Mouse (Mus musculus) neural tube, embryonic 15.5 days (tissue): ENCODE data around the gene Tns3. TPM values are rescaled to one million over a fixed set of nuclear protein-coding genes. Genes with fewer than 3 reads are reported as not detected.

Experiments used
- ATAC-seq: fragments of 200-750 bp; cut with Nextera tagmentation; 2 replicates; pipeline ENCODE4 v1.8.0; 2017; ENCODE audit warnings: mild to moderate bottlenecking, moderate TSS enrichment, moderate library complexity; ENCODE audit not compliant: low FRiP score
- H3K27ac ChIP-seq: fragments of 300-500 bp; sonication (generic); replicated peaks from 2 replicates; pipeline ENCODE4 v1.5.1; 2015; ENCODE audit warnings: mild to moderate bottlenecking, inconsistent platforms
- H3K27me3 ChIP-seq: fragments of 300-500 bp; sonication (generic); replicated peaks from 2 replicates; pipeline ENCODE4 v1.6.1; 2015; ENCODE audit warnings: inconsistent platforms
- H3K36me3 ChIP-seq: fragments of 300-500 bp; sonication (generic); 2 replicates; pipeline ENCODE4 v1.6.1; 2015; ENCODE audit warnings: inconsistent platforms
- H3K4me1 ChIP-seq: fragments of 300-500 bp; sonication (generic); 2 replicates; pipeline ENCODE4 v1.6.1; 2015; ENCODE audit warnings: inconsistent platforms
- H3K4me2 ChIP-seq: fragments of 300-500 bp; sonication (generic); 2 replicates; pipeline ENCODE4 v1.6.1; 2015; ENCODE audit warnings: inconsistent platforms, mild to moderate bottlenecking, moderate library complexity
- H3K4me3 ChIP-seq: fragments of 300-500 bp; sonication (generic); replicated peaks from 2 replicates; pipeline ENCODE4 v1.5.1; 2015; ENCODE audit warnings: mild to moderate bottlenecking, inconsistent platforms
- H3K9ac ChIP-seq: fragments of 300-500 bp; sonication (generic); replicated peaks from 2 replicates; pipeline ENCODE4 v1.6.1; 2015; ENCODE audit warnings: mild to moderate bottlenecking, inconsistent platforms
- H3K9me3 ChIP-seq: fragments of 300-500 bp; sonication (generic); replicated peaks from 2 replicates; pipeline ENCODE4 v1.6.1; 2016; ENCODE audit warnings: inconsistent platforms
- WGBS: fragments of 180-500 bp; shearing (Covaris S2); methylation state at CpG from one replicate; pipeline ENCODE4 v1.1.7; 2015; ENCODE audit warnings: mixed read lengths; 5-methylcytosine and 5-hydroxymethylcytosine counted together
- polyA plus RNA-seq: library from polyadenylated mRNA; unstranded; fragments of >200 nt; fragmentation: Nextera tagmentation; extraction: Ambion mirVana; gene quantifications from 2 replicates; pipeline ENCODE4 v1.2.1, GENCODE M21; 2015

Tns3 gene
- polyA plus RNA-seq, 1 experiment from 2014 or later, result 7.6 TPM

- H3K27ac ChIP-seq, result peak overlapping the region; percentile 13; the same call in 1 of the 2 replicates
- WGBS, result 79% methylated on average over 6 of the region's 6 CpGs
Observed at GRCm38 (mm10) chr11:8497136-8497535, 167.2 kb downstream of the Tns3 start.

DNA sequence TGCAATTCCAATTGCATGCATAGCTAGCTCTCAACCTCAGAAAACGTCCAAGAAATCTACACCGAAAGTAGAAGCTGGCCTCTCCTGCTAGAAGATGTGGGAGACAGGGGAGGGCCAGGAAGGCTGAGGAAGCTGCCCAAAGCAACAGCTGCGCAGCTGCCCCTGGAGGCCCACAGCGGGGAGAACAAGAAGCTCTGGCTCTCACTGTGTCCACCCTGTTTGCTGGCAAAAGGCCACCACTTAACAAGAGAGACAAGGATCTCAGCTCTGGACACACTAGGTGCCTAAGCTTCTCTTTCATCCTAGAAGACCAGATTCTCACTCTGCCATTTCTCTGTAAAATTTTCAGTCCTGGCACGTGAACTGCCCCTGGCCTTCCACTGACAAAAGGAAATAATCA is 167.6 kb downstream of the Tns3 start:
- H3K9ac ChIP-seq, result no peak overlapping the region
- no peaks in the 10 kb centered on the region for H3K27me3 ChIP-seq
- H3K27ac ChIP-seq, result peak overlapping the region; percentile 13; the same call in 1 of the 2 replicates
- H3K36me3 ChIP-seq, result 0 out of 2 replicates have a peak, but pooled peaks cover 9% of the 10 kb centered on the region
- no peaks in the 10 kb centered on the region for H3K9me3 ChIP-seq
- ATAC-seq, result no peak
- 58% methylated on average over 5 of the region's 5 CpGs for WGBS
- peaks cover 15% of the 10 kb centered on the region; the same call in 1 of the 2 replicates for H3K4me1 ChIP-seq
- H3K4me3 ChIP-seq, result no peak overlapping the region
- H3K4me2 ChIP-seq, result no peak overlapping the region

More at GRCm38 (mm10) chr11:8497136-8497535, 167.2 kb downstream of the Tns3 start:
- H3K4me2 ChIP-seq, result no peak overlapping the region
- H3K4me1 ChIP-seq, result peaks cover 15% of the 10 kb centered on the region; the same call in 1 of the 2 replicates
- H3K27me3 ChIP-seq, result no peaks in the 10 kb centered on the region
- H3K9me3 ChIP-seq, result no peaks in the 10 kb centered on the region
- H3K36me3 ChIP-seq, result 0 out of 2 replicates have a peak, but pooled peaks cover 4% of the 10 kb centered on the region
- no peak overlapping the region for H3K9ac ChIP-seq
- no peak for ATAC-seq
- H3K4me3 ChIP-seq, result no peak overlapping the region

DNA sequence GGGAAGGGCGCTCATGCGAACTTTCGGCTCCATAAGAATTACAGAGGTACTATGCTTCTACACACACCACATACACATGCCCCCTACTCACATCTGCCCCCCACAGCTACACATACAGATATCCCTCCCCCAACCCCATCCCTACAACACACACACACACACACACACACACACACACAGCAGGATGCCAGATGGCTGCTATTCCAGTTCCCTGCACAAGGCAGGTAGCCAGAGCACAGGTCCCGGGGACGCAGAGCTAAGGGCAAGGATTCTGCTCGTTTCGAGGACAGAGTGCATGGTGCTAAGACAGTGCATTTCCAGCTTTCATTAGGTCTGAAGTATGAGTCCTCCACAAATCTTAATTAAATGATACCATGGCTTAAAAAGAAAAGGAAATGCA is 168.5 kb downstream of the Tns3 start:
- 83% methylated on average over 7 of the region's 7 CpGs for WGBS
- ATAC-seq, result peak; percentile 11; the same call in 1 of the 2 replicates
- H3K27ac ChIP-seq, result no peak overlapping the region
- H3K4me1 ChIP-seq, result peaks cover 15% of the 10 kb centered on the region; the same call in 1 of the 2 replicates
- 0 out of 2 replicates have a peak, but pooled peaks cover 10% of the 10 kb centered on the region for H3K36me3 ChIP-seq
- no peak overlapping the region for H3K9ac ChIP-seq
- H3K4me2 ChIP-seq, result no peak overlapping the region
- no peak overlapping the region for H3K4me3 ChIP-seq
- no peaks in the 10 kb centered on the region for H3K9me3 ChIP-seq
- no peaks in the 10 kb centered on the region for H3K27me3 ChIP-seq

- no peak overlapping the region for H3K9ac ChIP-seq
- ATAC-seq, result no peak
- H3K4me1 ChIP-seq, result peaks cover 15% of the 10 kb centered on the region; the same call in 1 of the 2 replicates
- H3K36me3 ChIP-seq, result 0 out of 2 replicates have a peak, but pooled peaks cover 10% of the 10 kb centered on the region
- H3K4me2 ChIP-seq, result no peak overlapping the region
- no peaks in the 10 kb centered on the region for H3K27me3 ChIP-seq
- no peak overlapping the region for H3K4me3 ChIP-seq
- no peak overlapping the region for H3K27ac ChIP-seq
- no peaks in the 10 kb centered on the region for H3K9me3 ChIP-seq
- 86% methylated on average over 8 of the region's 8 CpGs for WGBS
Observed at GRCm38 (mm10) chr11:8495036-8495435, 169.3 kb downstream of the Tns3 start.

DNA sequence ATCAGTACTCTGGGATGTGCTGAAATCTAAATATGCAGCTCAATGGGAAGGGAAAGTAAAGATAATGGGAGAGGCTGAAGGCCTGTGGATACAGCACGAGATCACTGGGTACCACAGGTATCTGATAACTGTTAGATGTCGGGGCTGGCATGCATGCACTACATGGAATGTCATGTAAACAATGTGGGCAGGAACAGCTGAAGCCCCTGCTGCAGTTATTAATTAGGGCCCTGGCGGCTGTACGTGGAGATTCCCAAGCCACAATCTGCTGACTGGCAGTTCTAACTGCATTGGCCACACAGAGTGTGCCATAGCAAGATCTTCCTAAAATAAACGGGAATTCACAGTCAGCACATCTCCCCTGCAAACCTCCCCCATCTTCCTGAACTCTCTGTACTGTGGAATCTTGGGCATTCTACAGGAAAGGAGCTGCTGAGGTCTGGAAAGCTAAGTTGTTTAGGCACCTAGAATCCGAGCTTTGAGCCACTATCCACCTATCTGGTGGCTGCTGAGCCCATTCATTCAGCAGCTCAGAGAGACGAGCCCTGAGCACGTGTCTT is 170.3 kb downstream of the Tns3 start:
- Histone ChIP-seq H3K27me3 (no peaks in the 10 kb centered on the region), H3K9me3 (no peaks in the 10 kb centered on the region), H3K4me3 (no peak overlapping the region), H3K4me2 (no peak overlapping the region), H3K4me1 (peaks cover 15% of the 10 kb centered on the region; the same call in 1 of the 2 replicates), H3K9ac (no peak overlapping the region), H3K27ac (no peak overlapping the region), H3K36me3 (0 out of 2 replicates have a peak, but pooled peaks cover 10% of the 10 kb centered on the region)
- 58% methylated on average over 8 of the region's 8 CpGs for WGBS
- ATAC-seq, result no peak

- Histone ChIP-seq H3K36me3 (0 out of 2 replicates have a peak, but pooled peaks cover 10% of the 10 kb centered on the region), H3K9ac (no peak overlapping the region), H3K4me1 (peaks cover 18% of the 10 kb centered on the region; the same call in 1 of the 2 replicates), H3K4me2 (no peak overlapping the region), H3K27ac (no peak overlapping the region), H3K9me3 (no peaks in the 10 kb centered on the region), H3K27me3 (no peaks in the 10 kb centered on the region), H3K4me3 (no peak overlapping the region)
- ATAC-seq, result no peak
- 95% methylated on average over 10 of the region's 10 CpGs for WGBS
Observed at GRCm38 (mm10) chr11:8492332-8492731, 172.0 kb downstream of the Tns3 start.

DNA sequence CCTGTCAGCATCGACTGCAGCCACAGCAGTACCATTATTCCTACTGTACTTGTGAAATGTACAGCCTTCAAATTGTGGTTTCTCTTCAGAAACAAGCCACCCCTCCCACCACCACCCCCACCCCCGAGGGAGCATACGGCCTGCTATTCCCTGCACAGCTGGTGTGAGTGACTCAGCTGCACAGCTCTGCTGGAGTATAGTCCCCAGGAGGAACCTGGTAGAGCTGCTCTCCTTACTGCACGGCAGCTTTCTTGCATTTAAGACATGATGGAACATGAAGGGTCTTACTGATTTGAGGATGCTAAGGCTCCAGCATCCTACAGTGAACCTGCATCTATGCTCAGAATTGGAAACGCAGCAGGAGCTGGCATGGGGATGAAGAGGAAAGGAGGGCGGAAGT is 176.1 kb downstream of the Tns3 start:
- Histone ChIP-seq H3K4me1 (0 out of 2 replicates have a peak, but pooled peaks cover 5% of the 10 kb centered on the region), H3K4me3 (no peak overlapping the region), H3K9ac (no peak overlapping the region), H3K36me3 (0 out of 2 replicates have a peak, but pooled peaks cover 10% of the 10 kb centered on the region), H3K4me2 (no peak overlapping the region), H3K27me3 (no peaks in the 10 kb centered on the region), H3K9me3 (no peaks in the 10 kb centered on the region), H3K27ac (no peak overlapping the region)
- 73% methylated on average over 6 of the region's 6 CpGs for WGBS
- no peak for ATAC-seq

- no peak overlapping the region for H3K27ac ChIP-seq
Observed at GRCm38 (mm10) chr11:8486552-8486951, 177.8 kb downstream of the Tns3 start.

DNA sequence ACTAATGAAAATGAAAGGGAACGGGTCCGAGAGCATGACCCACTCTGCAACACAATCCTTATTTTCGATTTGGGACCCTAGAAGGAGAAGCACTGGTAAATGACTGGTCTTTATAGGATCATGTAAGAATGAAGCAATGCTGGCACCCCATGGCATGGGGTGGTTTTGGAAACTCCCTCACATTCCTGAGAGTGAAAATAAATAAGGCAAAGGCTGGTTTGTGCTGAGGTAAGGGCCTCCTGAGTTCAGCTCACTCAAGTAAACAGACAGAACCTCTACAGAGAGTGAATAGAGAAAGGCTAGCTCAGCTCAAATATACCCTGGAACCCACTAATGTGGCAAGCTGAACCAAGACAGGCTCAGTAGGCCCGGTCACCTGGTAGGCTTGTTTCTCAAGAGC is 179.8 kb downstream of the Tns3 start:
- WGBS, result 92% methylated on average over 4 of the region's 4 CpGs

More at GRCm38 (mm10) chr11:8486552-8486951, 177.8 kb downstream of the Tns3 start:
- H3K9me3 ChIP-seq, result no peaks in the 10 kb centered on the region
- ATAC-seq, result no peak
- 92% methylated on average over 4 of the region's 4 CpGs for WGBS
- no peak overlapping the region for H3K4me2 ChIP-seq
- no peak overlapping the region for H3K4me3 ChIP-seq
- H3K36me3 ChIP-seq, result 0 out of 2 replicates have a peak, but pooled peaks cover under 1% of the 10 kb centered on the region
- H3K4me1 ChIP-seq, result peaks cover 22% of the 10 kb centered on the region
- no peaks in the 10 kb centered on the region for H3K27me3 ChIP-seq
- no peak overlapping the region for H3K9ac ChIP-seq

DNA sequence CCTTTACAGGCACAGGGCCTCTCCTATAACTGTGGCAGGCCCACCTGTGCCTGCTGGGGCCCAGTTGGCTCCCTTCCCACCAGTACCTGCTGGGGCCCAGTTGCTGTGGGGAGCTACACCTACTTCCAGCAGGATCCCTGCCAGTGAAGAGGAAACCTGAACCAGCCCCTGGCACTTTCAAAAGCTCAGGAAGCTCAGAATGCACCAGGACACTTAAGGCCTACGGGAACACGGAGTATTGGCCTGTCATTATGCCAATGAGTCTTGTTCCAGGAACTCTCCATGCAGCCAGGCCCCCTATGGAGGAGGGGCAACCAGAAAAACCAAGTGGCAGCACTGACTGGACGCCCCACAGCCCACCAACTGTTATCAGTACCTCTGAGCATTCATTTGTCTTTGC is 181.6 kb downstream of the Tns3 start:
- H3K27ac ChIP-seq, result peak overlapping the region; percentile 49; the same call in 1 of the 2 replicates
- 57% methylated on average over 3 of the region's 3 CpGs for WGBS
- no peak overlapping the region for H3K4me2 ChIP-seq
- 0 out of 2 replicates have a peak, but pooled peaks cover 7% of the 10 kb centered on the region for H3K36me3 ChIP-seq
- no peak overlapping the region for H3K4me3 ChIP-seq
- no peaks in the 10 kb centered on the region for H3K9me3 ChIP-seq
- H3K9ac ChIP-seq, result no peak overlapping the region
- H3K27me3 ChIP-seq, result no peaks in the 10 kb centered on the region
- no peak; the same call in 1 of the 2 replicates for ATAC-seq
- peaks cover 19% of the 10 kb centered on the region for H3K4me1 ChIP-seq

More for the DNA sequence above, 179.8 kb downstream of the Tns3 start:
- Histone ChIP-seq H3K4me3 (no peak overlapping the region), H3K27ac (no peak overlapping the region), H3K36me3 (no peaks in the 10 kb centered on the region), H3K4me2 (no peak overlapping the region), H3K27me3 (no peaks in the 10 kb centered on the region), H3K9me3 (no peaks in the 10 kb centered on the region), H3K9ac (no peak overlapping the region), H3K4me1 (peaks cover 23% of the 10 kb centered on the region)
- ATAC-seq, result no peak

DNA sequence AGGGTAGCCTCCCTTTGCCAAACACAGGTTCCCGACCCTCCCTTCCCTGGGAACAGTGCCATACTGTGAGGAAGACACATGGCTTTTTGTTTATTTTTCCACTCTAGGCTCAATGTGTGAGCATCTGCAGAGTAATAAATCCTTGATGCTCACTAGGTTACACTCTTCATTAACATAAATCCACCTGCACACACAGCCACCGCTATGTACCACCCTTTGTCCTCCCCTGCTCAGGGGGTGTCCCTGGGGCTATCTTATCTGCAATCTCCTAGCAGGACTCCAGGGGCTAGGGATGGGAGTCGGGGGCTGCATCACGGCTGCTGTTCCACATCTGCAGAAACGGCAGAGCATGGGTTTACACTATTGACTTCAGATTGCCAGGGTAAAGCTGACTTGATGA is 182.4 kb downstream of the Tns3 start:
- no peak overlapping the region for H3K4me3 ChIP-seq
- H3K27me3 ChIP-seq, result no peaks in the 10 kb centered on the region
- no peak overlapping the region for H3K4me2 ChIP-seq
- H3K9me3 ChIP-seq, result no peaks in the 10 kb centered on the region
- H3K27ac ChIP-seq, result peak overlapping the region; percentile 49
- WGBS, result 10% methylated on average over 5 of the region's 5 CpGs
- H3K4me1 ChIP-seq, result peaks cover 19% of the 10 kb centered on the region
- peak; percentile 72; the same call in 1 of the 2 replicates for ATAC-seq
- no peak overlapping the region for H3K9ac ChIP-seq
- 0 out of 2 replicates have a peak, but pooled peaks cover 7% of the 10 kb centered on the region for H3K36me3 ChIP-seq

GRCm38 (mm10) chr11:8481529-8481928 is 182.8 kb downstream of the Tns3 start:
- H3K9ac ChIP-seq, result no peak overlapping the region
- ATAC-seq, result 0 out of 2 replicates have a peak, but pooled peaks have one; percentile 4
- no peak overlapping the region for H3K4me2 ChIP-seq
- no peak overlapping the region for H3K4me3 ChIP-seq
- H3K9me3 ChIP-seq, result no peaks in the 10 kb centered on the region
- 0 out of 2 replicates have a peak, but pooled peaks cover 7% of the 10 kb centered on the region for H3K36me3 ChIP-seq
- peaks cover 19% of the 10 kb centered on the region for H3K4me1 ChIP-seq
- H3K27me3 ChIP-seq, result no peaks in the 10 kb centered on the region
- WGBS, result 69% methylated on average over 6 of the region's 6 CpGs
- H3K27ac ChIP-seq, result peak overlapping the region; percentile 49
